Mouse (Mus musculus) bone marrow macrophage, adult 2 months (primary cell): ENCODE measurements around the gene Thegl. TPM values are rescaled to one million over a fixed set of nuclear protein-coding genes. Genes with fewer than 3 reads are reported as not detected.
A peak's percentile ranks its signal among the peaks of the same experiment; 100 is the strongest.
"Not testable (repeated sequence)": the region's sequence is repeated elsewhere in the genome, so short reads cannot be mapped to it uniquely, and the experiment has no call there.

Source experiments
- H3K27ac ChIP-seq: 2 replicates; pipeline ENCODE4 v1.5.1; 2012; ENCODE audit warnings: low read depth, low read length; ENCODE audit not compliant: insufficient read depth
- H3K4me1 ChIP-seq: 2 replicates; pipeline ENCODE4 v1.6.1; 2012; ENCODE audit warnings: low read length; ENCODE audit not compliant: control insufficient read depth, insufficient read depth
- H3K4me3 ChIP-seq: 2 replicates; pipeline ENCODE4 v1.5.1; 2012; ENCODE audit warnings: mild to moderate bottlenecking, low read length, moderate library complexity; ENCODE audit not compliant: insufficient read depth
- CTCF ChIP-seq: IDR thresholded peaks from 2 replicates; pipeline ENCODE4 v1.5.1; 2012; ENCODE audit warnings: low read depth, mild to moderate bottlenecking, low read length, moderate library complexity
- POLR2A ChIP-seq: IDR thresholded peaks from 2 replicates; pipeline ENCODE4 v1.6.1; 2012; ENCODE audit warnings: mild to moderate bottlenecking, low read depth, low read length, borderline replicate concordance
- polyA plus RNA-seq: library from polyadenylated mRNA; stranded (reverse); fragments of >200 nt; gene quantifications from 2 replicates; pipeline ENCODE4 v1.2.4, GENCODE M21; 2012; ENCODE audit not compliant: missing spikeins, insufficient read depth, insufficient read length

Gene Thegl
- polyA plus RNA-seq, result not detected in 2 replicates

DNA sequence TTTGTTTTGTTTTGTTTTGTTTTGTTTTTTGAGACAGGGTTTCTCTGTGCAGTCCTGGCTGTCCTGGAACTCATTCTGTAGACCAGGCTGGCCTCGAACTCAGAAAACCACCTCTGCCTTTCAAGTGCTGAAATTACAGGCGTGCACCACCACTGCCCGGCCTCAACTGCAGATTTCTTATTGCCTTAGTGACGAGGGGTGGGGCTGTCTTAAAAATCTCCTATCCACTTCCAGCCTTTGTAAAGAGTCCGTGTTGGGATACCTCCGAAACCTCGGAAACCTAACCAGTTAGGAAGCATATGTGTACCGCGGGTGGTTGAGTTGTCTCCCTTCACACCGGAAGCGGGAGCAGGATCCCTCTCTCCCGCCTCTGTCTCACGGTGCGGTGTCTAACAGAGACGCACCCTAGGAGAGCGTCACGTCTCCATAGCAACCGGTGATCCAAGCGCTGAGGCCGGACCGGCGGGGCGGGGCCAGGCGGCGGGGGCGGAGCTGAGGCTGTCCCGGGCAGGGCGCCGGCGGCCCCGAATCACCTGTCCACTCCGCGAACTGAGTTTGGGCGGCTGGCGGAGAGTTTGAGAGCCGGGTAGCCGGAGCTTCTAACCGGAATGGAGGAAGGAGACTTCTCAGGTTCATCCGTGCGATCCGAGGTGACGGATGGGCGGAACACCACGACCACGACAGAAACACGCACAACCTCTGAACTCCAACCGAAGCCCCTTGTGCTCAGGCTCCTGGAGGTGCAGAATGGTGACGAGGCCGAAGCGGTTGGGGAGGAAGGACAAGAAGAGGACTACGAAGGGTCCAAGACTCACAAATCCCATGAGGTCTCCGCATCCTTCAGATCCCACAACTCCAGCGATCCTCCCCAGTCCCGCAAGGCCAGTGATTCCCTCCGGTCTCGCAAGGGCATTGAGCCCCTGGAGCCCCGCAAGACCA is at the start of gene Thegl:
Gene Thegl (plus strand): TSS at position 480 of the 939 bp plus-strand sequence.
- Histone ChIP-seq H3K4me1 (peaks cover 8% of the 10 kb centered on the region), H3K4me3 (peak within 1 kb of the TSS; percentile 59), H3K27ac (no peak within 1 kb of the TSS)
- TF ChIP-seq POLR2A (no peak), CTCF (no peak)

DNA sequence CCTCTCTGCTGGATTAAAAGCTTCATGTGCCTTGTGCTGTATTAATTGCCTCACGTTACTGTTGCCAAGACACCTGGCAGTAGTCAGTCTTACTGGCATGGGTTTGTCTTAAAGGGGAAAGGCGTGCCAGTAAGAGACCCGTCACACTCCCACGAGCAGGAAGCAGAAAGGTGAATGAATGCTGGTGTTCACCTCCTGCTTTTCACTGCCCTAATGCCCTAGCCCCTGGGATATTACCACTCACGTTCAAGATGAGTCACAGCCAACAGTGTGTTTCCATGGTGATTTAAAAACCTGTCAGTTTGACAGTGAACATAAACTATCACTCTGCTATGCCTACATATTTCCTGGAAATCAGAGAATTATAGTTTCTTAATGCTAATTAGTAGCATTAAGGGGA is 46.6 kb upstream of the Thegl start:
- no peak for TF ChIP-seq POLR2A
- TF ChIP-seq CTCF, result no peak
- peaks cover 3% of the 10 kb centered on the region for H3K4me1 ChIP-seq
- H3K4me3 ChIP-seq, result no peak overlapping the region
- no peak overlapping the region for H3K27ac ChIP-seq

DNA sequence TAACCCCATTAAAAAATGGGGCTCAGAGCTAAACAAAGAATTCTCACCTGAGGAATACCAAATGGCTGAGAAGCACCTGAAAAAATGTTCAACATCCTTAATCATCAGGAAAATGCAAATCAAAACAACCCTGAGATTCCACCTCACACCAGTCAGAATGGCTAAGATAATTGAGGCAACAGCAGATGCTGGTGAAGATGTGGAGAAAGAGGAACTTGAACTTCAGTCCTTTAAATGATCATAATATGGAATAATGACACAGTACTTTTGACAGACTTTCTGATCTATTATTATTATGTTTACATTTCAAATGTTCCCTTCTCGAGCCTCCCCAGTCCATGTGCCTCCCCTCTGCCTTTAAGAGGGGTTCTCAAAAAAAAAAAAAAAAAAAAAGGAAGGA is 44.7 kb upstream of the Thegl start:
- H3K4me3 ChIP-seq, H3K27ac ChIP-seq, H3K4me1 ChIP-seq: not testable (repeated sequence)

DNA sequence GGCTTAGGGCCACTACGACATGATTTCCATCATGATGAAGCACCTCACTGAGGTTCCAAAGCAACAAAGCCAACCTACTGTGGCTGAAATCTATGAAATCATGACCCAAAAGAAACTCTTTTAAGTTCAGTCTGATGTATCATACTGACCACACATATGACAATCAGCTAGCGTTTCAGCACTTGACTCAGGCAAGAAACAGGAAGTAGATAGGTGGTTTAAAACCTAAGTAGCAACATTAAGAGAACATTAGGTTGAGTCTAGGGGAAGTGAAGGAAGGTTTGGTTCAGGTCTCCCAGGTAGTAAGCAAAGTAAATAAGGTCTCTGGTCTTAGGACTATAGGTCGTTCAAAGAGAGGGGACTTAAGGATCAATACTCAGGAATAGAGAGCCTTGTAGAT is 42.3 kb upstream of the Thegl start:
- peaks cover 5% of the 10 kb centered on the region for H3K4me1 ChIP-seq
- no peak overlapping the region for H3K27ac ChIP-seq
- TF ChIP-seq POLR2A (no peak), CTCF (no peak)
- peak overlapping the region; percentile 86 for H3K4me3 ChIP-seq

DNA sequence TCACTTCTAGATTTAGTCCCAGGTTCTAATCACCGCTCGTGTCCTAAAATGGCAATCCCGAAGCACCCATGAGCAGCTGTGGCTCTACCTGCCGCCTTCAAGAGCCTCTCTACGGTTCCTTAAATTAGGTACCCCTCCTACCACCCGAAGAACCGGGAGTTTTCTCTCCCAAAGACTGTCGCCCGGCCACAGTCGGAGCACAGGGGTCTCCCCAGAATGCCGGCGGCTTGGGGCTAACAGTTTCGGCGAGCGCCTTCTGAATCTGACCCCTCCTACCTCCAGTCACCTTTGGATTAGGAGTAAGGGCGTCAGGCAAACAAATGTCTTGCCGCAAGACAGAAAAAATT is 41.6 kb upstream of the Thegl start:
- H3K4me1 ChIP-seq, result peaks cover 5% of the 10 kb centered on the region
- H3K27ac ChIP-seq, result no peak overlapping the region
- peak overlapping the region; percentile 86 for H3K4me3 ChIP-seq
- TF ChIP-seq CTCF (0 out of 2 replicates have a peak, but pooled peaks have one; percentile 12), POLR2A (no peak)

DNA sequence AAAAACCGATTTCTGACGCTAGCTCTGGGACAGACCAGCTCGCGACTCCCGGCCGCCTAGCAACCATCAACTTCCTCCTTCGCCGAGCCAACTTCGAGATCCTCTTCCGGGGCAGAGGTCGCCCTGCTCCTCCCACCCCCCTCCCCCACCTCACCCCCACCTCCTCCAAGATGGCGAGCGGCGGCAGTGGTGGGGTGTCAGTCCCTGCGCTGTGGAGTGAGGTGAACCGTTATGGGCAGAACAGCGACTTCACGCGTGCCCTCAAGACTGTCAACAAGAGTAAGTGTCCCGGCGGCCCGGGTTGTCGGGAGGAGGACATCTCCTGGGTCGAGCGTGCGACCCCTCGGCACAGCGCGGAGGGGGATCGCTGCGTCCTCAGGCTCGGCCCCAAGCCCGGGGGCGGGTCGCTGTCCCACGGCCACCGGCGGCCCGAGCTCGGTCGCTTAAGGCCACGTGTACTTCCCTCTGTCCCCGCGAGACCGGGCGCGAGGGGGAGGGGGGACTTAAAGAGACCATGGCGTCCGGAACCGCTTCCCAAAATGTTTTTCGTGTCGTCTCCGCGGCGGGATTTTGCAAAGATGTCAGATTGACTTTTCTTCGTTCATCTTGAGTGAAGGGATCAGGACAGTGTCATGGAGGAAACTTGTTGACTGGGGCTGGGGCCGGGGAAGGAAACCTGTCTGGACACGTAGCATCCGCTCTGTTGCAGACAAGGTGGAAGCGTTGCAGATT is 41.1 kb upstream of the Thegl start, which contains the start of gene Srp72:
Gene Srp72 (plus strand): TSS at position 130 of the 732 bp plus-strand sequence.
- TF ChIP-seq POLR2A, result no peak
- TF ChIP-seq CTCF, result no peak
- Histone ChIP-seq H3K4me3 (peak within 1 kb of the TSS; percentile 86), H3K27ac (peak within 1 kb of the TSS; percentile 91), H3K4me1 (peaks cover 5% of the 10 kb centered on the region)

DNA sequence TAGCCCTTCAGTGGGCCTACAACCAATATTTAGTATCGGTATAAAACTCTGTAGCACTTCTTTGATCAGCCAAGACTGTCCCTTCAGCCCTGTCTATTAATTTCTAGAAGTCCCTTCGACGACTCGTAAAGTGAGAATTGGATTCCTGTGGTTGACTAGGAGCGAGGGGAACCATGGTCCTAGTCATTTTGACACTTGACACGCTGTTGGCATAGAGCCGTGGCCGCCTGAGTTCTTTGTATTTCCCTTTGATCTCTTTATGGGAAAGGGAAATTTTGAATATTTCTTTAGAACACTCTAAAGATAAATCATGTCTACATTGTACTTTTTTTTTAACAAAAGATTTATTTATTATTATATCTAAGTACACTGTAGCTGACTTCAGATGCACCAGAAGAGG is 40.1 kb upstream of the Thegl start:
- Histone ChIP-seq H3K27ac (no peak overlapping the region), H3K4me3 (peak overlapping the region; percentile 86), H3K4me1 (peaks cover 5% of the 10 kb centered on the region)
- no peak for TF ChIP-seq POLR2A
- TF ChIP-seq CTCF, result no peak

DNA sequence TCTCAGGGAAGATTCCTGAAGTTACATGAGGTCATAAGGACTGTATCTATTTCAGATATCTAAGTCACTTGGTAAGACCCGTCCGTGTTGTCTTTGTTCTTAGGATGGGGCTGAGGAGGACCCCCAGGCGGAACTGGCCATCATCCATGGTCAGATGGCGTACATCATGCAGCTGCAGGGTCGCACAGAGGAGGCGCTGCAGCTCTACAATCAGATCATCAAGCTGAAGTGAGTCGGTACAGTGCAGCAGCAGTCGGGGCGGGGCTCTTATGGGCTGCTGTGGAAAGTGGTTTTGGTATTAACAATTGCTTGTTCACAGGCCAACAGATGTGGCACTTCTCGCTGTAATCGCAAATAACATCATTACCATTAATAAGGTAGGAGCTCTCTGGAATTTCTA is 31.8 kb upstream of the Thegl start:
- no peak overlapping the region for H3K4me3 ChIP-seq
- no peaks in the 10 kb centered on the region for H3K4me1 ChIP-seq
- no peak overlapping the region for H3K27ac ChIP-seq
- no peak for TF ChIP-seq CTCF
- TF ChIP-seq POLR2A, result no peak

DNA sequence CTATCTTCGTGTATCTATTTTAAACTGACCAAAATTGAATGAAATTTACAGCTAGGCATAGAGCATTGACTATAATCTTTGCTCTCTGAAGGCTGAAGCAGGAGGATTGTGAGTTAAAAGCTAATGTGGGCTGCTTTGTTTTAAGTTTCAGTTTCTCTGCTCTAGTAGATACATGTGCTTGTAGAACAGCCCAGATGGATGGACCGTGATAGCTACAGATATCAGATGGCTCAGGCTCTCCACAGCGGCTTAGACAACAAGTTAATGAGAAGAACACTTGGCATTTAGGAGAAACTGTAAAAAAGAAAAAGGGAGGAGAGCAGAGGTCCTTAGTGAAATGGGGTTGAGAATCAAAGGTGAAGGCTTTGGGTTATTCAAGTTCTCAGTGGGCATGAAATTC is 25.0 kb upstream of the Thegl start:
- H3K4me3 ChIP-seq, result no peak overlapping the region
- TF ChIP-seq POLR2A, result no peak
- no peak for TF ChIP-seq CTCF
- H3K4me1 ChIP-seq, result no peaks in the 10 kb centered on the region
- no peak overlapping the region for H3K27ac ChIP-seq
